Mouse (Mus musculus) kidney, embryonic 16.5 days (tissue): ENCODE results near the gene Pkd1l1. TPM values are rescaled to one million over a fixed set of nuclear protein-coding genes. Genes with fewer than 3 reads are reported as not detected.
A peak's percentile ranks its signal among the peaks of the same experiment; 100 is the strongest.

Source experiments
- ATAC-seq: fragments of 200-750 bp; cut with Nextera tagmentation; 2 replicates; pipeline ENCODE4 v1.8.0; 2017; ENCODE audit warnings: moderate TSS enrichment; ENCODE audit not compliant: low FRiP score, low TSS enrichment
- H3K27ac ChIP-seq: fragments of 300-500 bp; sonication (generic); 2 replicates; pipeline ENCODE4 v1.5.1; 2014; ENCODE audit warnings: low read length
- H3K27me3 ChIP-seq: fragments of 300-500 bp; sonication (generic); 2 replicates; pipeline ENCODE4 v1.6.1; 2014; ENCODE audit warnings: low read length, control low read depth, mixed read lengths; ENCODE audit not compliant: insufficient read depth
- H3K36me3 ChIP-seq: fragments of 300-500 bp; sonication (generic); 2 replicates; pipeline ENCODE4 v1.6.1; 2014; ENCODE audit warnings: low read length, control low read depth, mixed read lengths; ENCODE audit not compliant: insufficient read depth
- H3K4me1 ChIP-seq: fragments of 300-500 bp; sonication (generic); 2 replicates; pipeline ENCODE4 v1.6.1; 2014; ENCODE audit warnings: low read length, control low read depth, mixed read lengths; ENCODE audit not compliant: insufficient read depth
- H3K4me2 ChIP-seq: fragments of 300-500 bp; sonication (generic); replicated peaks from 2 replicates; pipeline ENCODE4 v1.6.1; 2014; ENCODE audit warnings: low read depth, low read length
- H3K4me3 ChIP-seq: fragments of 300-500 bp; sonication (generic); 2 replicates; pipeline ENCODE4 v1.5.1; 2014; ENCODE audit warnings: mild to moderate bottlenecking, low read length
- H3K9ac ChIP-seq: fragments of 300-500 bp; sonication (generic); replicated peaks from 2 replicates; pipeline ENCODE4 v1.6.1; 2014; ENCODE audit warnings: low read length
- H3K9me3 ChIP-seq: fragments of 300-500 bp; sonication (generic); 2 replicates; pipeline ENCODE4 v1.6.1; 2016; ENCODE audit warnings: low read length, control low read depth
- WGBS: fragments of 180-500 bp; shearing (Covaris S2); extraction: QIAGEN DNeasy Blood & Tissue Kit; methylation state at CpG from one replicate; pipeline ENCODE4 v1.1.7; 2014; 5-methylcytosine and 5-hydroxymethylcytosine counted together
- polyA plus RNA-seq: library from polyadenylated mRNA; unstranded; fragments of >200 nt; fragmentation: Nextera tagmentation; extraction: Ambion mirVana; gene quantifications from 2 replicates; pipeline ENCODE4 v1.2.1, GENCODE M21; 2015

The Pkd1l1 gene
- polyA plus RNA-seq, 1 experiment from 2014 or later = 0.45 TPM

GRCm38 (mm10) chr11:8862426-8862825, 110.6 kb downstream of the Pkd1l1 start:
- H3K27me3 ChIP-seq = no peaks in the 10 kb centered on the region
- no peaks in the 10 kb centered on the region for H3K9me3 ChIP-seq
- H3K27ac ChIP-seq = no peak overlapping the region
- no peak for ATAC-seq
- no peak overlapping the region for H3K4me2 ChIP-seq
- no peak overlapping the region for H3K9ac ChIP-seq
- peaks cover 13% of the 10 kb centered on the region for H3K4me1 ChIP-seq
- H3K4me3 ChIP-seq = no peak overlapping the region
- H3K36me3 ChIP-seq = no peaks in the 10 kb centered on the region
- 64% methylated on average over 4 of the region's 4 CpGs for WGBS

DNA sequence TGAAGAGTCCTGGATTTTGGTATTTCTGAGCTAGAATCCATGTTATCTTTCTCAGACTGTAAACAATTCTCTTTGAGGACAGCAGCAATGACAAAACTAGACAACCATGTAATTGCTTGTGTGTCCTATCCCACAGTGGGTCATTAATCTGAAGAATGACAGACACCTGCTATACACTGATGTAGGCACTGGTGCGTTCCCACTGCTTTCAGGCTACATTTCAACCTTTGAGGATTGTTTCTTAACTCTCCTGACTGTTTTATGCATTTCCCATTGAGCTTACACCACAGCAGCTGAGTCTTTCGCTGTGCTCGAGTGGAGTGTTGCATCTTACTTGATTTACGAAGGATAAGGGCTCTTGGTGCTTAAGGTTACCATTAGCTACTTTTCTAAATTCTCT, 111.1 kb downstream of the Pkd1l1 start:
- Histone ChIP-seq H3K27me3 (no peaks in the 10 kb centered on the region), H3K4me1 (peaks cover 13% of the 10 kb centered on the region), H3K36me3 (no peaks in the 10 kb centered on the region), H3K27ac (no peak overlapping the region), H3K9ac (no peak overlapping the region), H3K9me3 (no peaks in the 10 kb centered on the region), H3K4me2 (no peak overlapping the region), H3K4me3 (no peak overlapping the region)
- 29% methylated on average over 4 of the region's 4 CpGs for WGBS
- ATAC-seq = peak; percentile 53; the same call in 1 of the 2 replicates

DNA sequence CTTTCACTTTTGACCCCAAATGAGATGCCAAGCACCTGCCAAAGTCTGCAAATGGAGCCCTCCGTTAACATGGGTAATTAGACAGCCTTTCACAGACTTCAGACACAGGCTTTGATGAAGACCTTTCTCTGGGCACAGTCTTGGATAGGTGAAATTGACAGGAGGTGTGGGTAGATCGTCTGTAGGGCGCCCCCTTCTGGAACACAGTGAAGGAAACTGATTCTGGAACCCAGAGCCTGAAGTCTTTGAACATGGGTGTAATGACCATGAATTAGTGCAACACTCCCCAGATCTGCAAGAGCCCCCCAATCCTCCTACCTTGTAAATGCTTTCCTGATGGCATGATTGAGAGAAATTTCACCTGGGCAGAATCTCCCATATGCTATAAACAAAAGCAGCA, 112.2 kb downstream of the Pkd1l1 start:
- Histone ChIP-seq H3K4me1 (peaks cover 13% of the 10 kb centered on the region), H3K27ac (no peak overlapping the region), H3K4me2 (no peak overlapping the region), H3K4me3 (no peak overlapping the region), H3K36me3 (no peaks in the 10 kb centered on the region), H3K9me3 (no peaks in the 10 kb centered on the region), H3K9ac (no peak overlapping the region), H3K27me3 (no peaks in the 10 kb centered on the region)
- no peak for ATAC-seq
- 31% methylated on average over 3 of the region's 3 CpGs for WGBS

GRCm38 (mm10) chr11:8859868-8860267, 113.2 kb downstream of the Pkd1l1 start:
- ATAC-seq = no peak
- no peak overlapping the region for H3K9ac ChIP-seq
- 22% methylated on average over 5 of the region's 5 CpGs for WGBS

GRCm38 (mm10) chr11:8859041-8859440, 114.0 kb downstream of the Pkd1l1 start:
- 58% methylated on average over 3 of the region's 3 CpGs for WGBS
- no peak for ATAC-seq

More at GRCm38 (mm10) chr11:8859868-8860267, 113.2 kb downstream of the Pkd1l1 start:
- Histone ChIP-seq H3K27me3 (no peaks in the 10 kb centered on the region), H3K9me3 (no peaks in the 10 kb centered on the region), H3K27ac (no peak overlapping the region), H3K4me2 (no peak overlapping the region), H3K36me3 (no peaks in the 10 kb centered on the region), H3K4me1 (peaks cover 13% of the 10 kb centered on the region), H3K4me3 (no peak overlapping the region)

DNA sequence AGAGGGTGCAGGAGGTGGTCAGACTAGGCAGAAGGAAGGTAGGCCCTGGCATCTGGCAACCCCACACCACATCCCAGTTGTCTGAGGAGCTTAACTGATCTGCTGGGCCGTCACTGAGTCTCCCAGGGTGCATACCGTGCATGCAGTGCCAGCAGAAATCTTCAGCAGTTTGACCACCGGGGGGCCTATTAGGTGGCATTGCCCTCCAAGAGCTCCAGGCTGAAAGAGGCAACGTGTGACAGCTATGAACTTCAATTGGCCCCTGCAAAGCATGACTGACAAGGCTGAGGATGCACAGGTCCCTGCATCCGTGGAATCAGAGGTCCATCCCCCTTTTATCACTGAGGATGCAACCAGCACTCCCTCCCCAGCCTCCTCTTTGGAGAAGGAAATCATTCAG, 116.9 kb downstream of the Pkd1l1 start:
- no peak for ATAC-seq
- no peaks in the 10 kb centered on the region for H3K36me3 ChIP-seq
- no peak overlapping the region for H3K4me2 ChIP-seq
- H3K27me3 ChIP-seq = no peaks in the 10 kb centered on the region
- H3K4me1 ChIP-seq = peaks cover 5% of the 10 kb centered on the region; the same call in 1 of the 2 replicates
- no peak overlapping the region for H3K27ac ChIP-seq
- no peaks in the 10 kb centered on the region for H3K9me3 ChIP-seq
- H3K4me3 ChIP-seq = no peak overlapping the region
- 59% methylated on average over 5 of the region's 5 CpGs for WGBS
- H3K9ac ChIP-seq = no peak overlapping the region

More at GRCm38 (mm10) chr11:8859041-8859440, 114.0 kb downstream of the Pkd1l1 start:
- no peak overlapping the region for H3K9ac ChIP-seq
- no peak overlapping the region for H3K27ac ChIP-seq
- no peaks in the 10 kb centered on the region for H3K27me3 ChIP-seq
- no peak overlapping the region for H3K4me2 ChIP-seq
- H3K36me3 ChIP-seq = no peaks in the 10 kb centered on the region
- H3K9me3 ChIP-seq = no peaks in the 10 kb centered on the region
- peaks cover 13% of the 10 kb centered on the region for H3K4me1 ChIP-seq
- no peak overlapping the region for H3K4me3 ChIP-seq

- H3K4me1 ChIP-seq = no peaks in the 10 kb centered on the region
- H3K27ac ChIP-seq = no peak overlapping the region
- H3K27me3 ChIP-seq = no peaks in the 10 kb centered on the region
- H3K36me3 ChIP-seq = no peaks in the 10 kb centered on the region
- no peaks in the 10 kb centered on the region for H3K9me3 ChIP-seq
- no peak overlapping the region for H3K4me2 ChIP-seq
- no peak overlapping the region for H3K9ac ChIP-seq
- H3K4me3 ChIP-seq = no peak overlapping the region
- ATAC-seq = no peak
These were observed 125.0 kb downstream of the Pkd1l1 start for GRCm38 (mm10) chr11:8848049-8848448.

DNA sequence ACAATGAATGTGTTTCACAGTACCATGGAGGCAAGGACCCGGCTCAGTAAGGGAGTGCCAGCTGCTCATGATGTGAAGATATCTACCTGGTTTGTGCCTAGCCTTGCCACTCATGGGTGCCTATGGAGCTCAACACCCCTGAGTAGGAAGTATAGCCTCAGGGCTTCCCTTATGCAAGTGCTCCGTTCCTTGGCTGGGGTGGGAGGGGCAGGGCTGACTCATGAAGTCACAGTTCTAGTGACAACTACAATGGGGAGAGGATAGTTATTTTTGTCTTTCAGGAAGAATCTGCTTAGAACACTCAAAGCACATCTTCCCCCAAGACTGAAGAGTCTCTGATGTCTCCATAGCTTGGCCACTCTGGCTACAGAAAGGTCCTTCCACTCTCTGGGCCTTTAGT, 125.4 kb downstream of the Pkd1l1 start:
- no peak for ATAC-seq
- no peaks in the 10 kb centered on the region for H3K36me3 ChIP-seq
- H3K27ac ChIP-seq = no peak overlapping the region
- H3K4me1 ChIP-seq = no peaks in the 10 kb centered on the region
- no peak overlapping the region for H3K9ac ChIP-seq
- no peak overlapping the region for H3K4me2 ChIP-seq
- no peaks in the 10 kb centered on the region for H3K9me3 ChIP-seq
- no peaks in the 10 kb centered on the region for H3K27me3 ChIP-seq
- WGBS = 81% methylated on average over 2 of the region's 2 CpGs
- no peak overlapping the region for H3K4me3 ChIP-seq

- no peak overlapping the region for H3K9ac ChIP-seq
- ATAC-seq = no peak
- H3K27me3 ChIP-seq = no peaks in the 10 kb centered on the region
- no peaks in the 10 kb centered on the region for H3K4me1 ChIP-seq
- H3K4me3 ChIP-seq = no peak overlapping the region
- H3K4me2 ChIP-seq = no peak overlapping the region
- H3K9me3 ChIP-seq = peaks cover 9% of the 10 kb centered on the region
- H3K27ac ChIP-seq = no peak overlapping the region
- 92% methylated on average over 6 of the region's 6 CpGs for WGBS
- H3K36me3 ChIP-seq = no peaks in the 10 kb centered on the region
These were observed 136.9 kb downstream of the Pkd1l1 start for GRCm38 (mm10) chr11:8836176-8836575.

GRCm38 (mm10) chr11:8834121-8834520, 138.9 kb downstream of the Pkd1l1 start:
- Histone ChIP-seq H3K4me3 (no peak overlapping the region), H3K36me3 (no peaks in the 10 kb centered on the region), H3K4me1 (peaks cover 6% of the 10 kb centered on the region; the same call in 1 of the 2 replicates), H3K4me2 (no peak overlapping the region), H3K9ac (no peak overlapping the region), H3K27ac (no peak overlapping the region), H3K27me3 (no peaks in the 10 kb centered on the region), H3K9me3 (peaks cover 9% of the 10 kb centered on the region)
- WGBS = 69% methylated on average over 4 of the region's 4 CpGs
- peak; percentile 61; the same call in 1 of the 2 replicates for ATAC-seq
